Mouse (Mus musculus) cerebellum, adult 2 months (tissue): ENCODE measurements around the gene Ppp1r35.

ENCODE experiments used
- CTCF ChIP-seq: fragments of 200-500 bp; IDR thresholded peaks from 2 replicates; pipeline ENCODE4 v1.5.1; 2011; ENCODE audit warnings: low read depth, mild to moderate bottlenecking, control low read depth, low read length, moderate library complexity, borderline replicate concordance; ENCODE audit not compliant: insufficient read depth
- POLR2A ChIP-seq: fragments of 200-500 bp; IDR thresholded peaks from 2 replicates; pipeline ENCODE4 v1.6.1; 2011; ENCODE audit warnings: low read length, control low read depth, borderline replicate concordance; ENCODE audit not compliant: insufficient read depth

DNA sequence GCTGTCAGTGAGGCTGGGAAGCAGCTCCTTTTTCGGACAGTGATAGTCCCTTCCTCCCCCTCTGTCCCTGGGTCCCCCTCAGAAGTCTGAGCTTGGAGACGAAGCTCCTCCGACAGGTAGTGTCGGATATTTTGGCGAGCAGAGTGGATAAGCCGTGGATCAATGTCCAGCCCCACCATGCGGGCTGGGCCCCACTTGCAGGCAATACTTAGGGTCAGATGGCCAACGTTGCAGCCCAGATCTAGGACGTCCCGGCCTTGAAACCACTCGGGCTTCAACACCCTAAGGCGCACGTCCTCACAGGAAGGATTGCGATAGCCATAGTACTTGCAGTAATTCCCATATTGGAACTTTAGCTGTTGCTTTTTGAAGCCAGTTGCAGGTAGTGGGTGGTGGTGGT is 5.9 kb downstream of the Ppp1r35 start:
- no peak for TF ChIP-seq CTCF
- no peak for TF ChIP-seq POLR2A
